Mouse (Mus musculus) hindbrain, postnatal 0 days (tissue): ENCODE measurements around the gene Slc5a10. TPM values are rescaled to one million over a fixed set of nuclear protein-coding genes. Genes with fewer than 3 reads are reported as not detected.

Source experiments
- ATAC-seq: fragments of 200-750 bp; cut with Nextera tagmentation; 2 replicates; pipeline ENCODE4 v1.8.0; 2017; ENCODE audit warnings: mild to moderate bottlenecking, moderate TSS enrichment, moderate library complexity
- DNase-seq: peaks from one replicate; pipeline ENCODE4 v3.0.0-alpha.2; 2015; ENCODE audit warnings: low spot score
- H3K27ac ChIP-seq: fragments of 300-500 bp; sonication (generic); 2 replicates; pipeline ENCODE4 v1.5.1; 2014; ENCODE audit warnings: mild to moderate bottlenecking
- H3K27me3 ChIP-seq: fragments of 300-500 bp; sonication (generic); 2 replicates; pipeline ENCODE4 v1.6.1; 2014; ENCODE audit warnings: low read length, mixed read lengths; ENCODE audit not compliant: insufficient read depth
- H3K36me3 ChIP-seq: fragments of 300-500 bp; sonication (generic); 2 replicates; pipeline ENCODE4 v1.6.1; 2014; ENCODE audit warnings: low read length, mixed read lengths; ENCODE audit not compliant: insufficient read depth
- H3K4me1 ChIP-seq: fragments of 300-500 bp; sonication (generic); 2 replicates; pipeline ENCODE4 v1.6.1; 2014; ENCODE audit warnings: antibody characterized with exemption, low read length, mixed read lengths; ENCODE audit not compliant: insufficient read depth
- H3K4me2 ChIP-seq: fragments of 300-500 bp; sonication (generic); 2 replicates; pipeline ENCODE4 v1.6.1; 2014; ENCODE audit warnings: low read depth, mild to moderate bottlenecking, low read length, moderate library complexity, mixed read lengths
- H3K4me3 ChIP-seq: fragments of 300-500 bp; sonication (generic); 2 replicates; pipeline ENCODE4 v1.5.1; 2014; ENCODE audit warnings: low read length
- H3K9ac ChIP-seq: fragments of 300-500 bp; sonication (generic); replicated peaks from 2 replicates; pipeline ENCODE4 v1.6.1; 2014; ENCODE audit warnings: mild to moderate bottlenecking, low read length, moderate library complexity, mixed read lengths
- H3K9me3 ChIP-seq: fragments of 300-500 bp; sonication (generic); 2 replicates; pipeline ENCODE4 v1.6.1; 2016; ENCODE audit warnings: low read length, mixed read lengths
- CTCF ChIP-seq: IDR thresholded peaks from 2 replicates; pipeline ENCODE4 v1.5.1; 2016; ENCODE audit warnings: antibody characterized with exemption, control low read depth, low read depth
- WGBS: fragments of 180-500 bp; shearing (Covaris S2); extraction: QIAGEN DNeasy Blood & Tissue Kit; methylation state at CpG from one replicate; pipeline ENCODE4 v1.1.7; 2014; 5-methylcytosine and 5-hydroxymethylcytosine counted together
- polyA plus RNA-seq: library from polyadenylated mRNA; unstranded; fragments of >200 nt; fragmentation: Nextera tagmentation; extraction: Ambion mirVana; gene quantifications from 2 replicates; pipeline ENCODE4 v1.2.1, GENCODE M21; 2015
- total RNA-seq: library from RNA; depleted of rRNA; stranded (reverse); fragments of >200 nt; gene quantifications from 2 replicates; pipeline ENCODE4 v1.2.3, GENCODE M21; 2014

The Slc5a10 gene
- total and polyA plus RNA-seq, 2 experiments from 2014 or later: 0.19 to 0.21 TPM

- TF ChIP-seq CTCF: no peak
- DNase-seq (no peak), ATAC-seq (no peak)
- no peak overlapping the region for H3K4me3 ChIP-seq
- H3K9me3 ChIP-seq: no peaks in the 10 kb centered on the region
- H3K4me1 ChIP-seq: no peaks in the 10 kb centered on the region
- no peak overlapping the region for H3K4me2 ChIP-seq
- no peak overlapping the region for H3K27ac ChIP-seq
- no peak overlapping the region for H3K9ac ChIP-seq
- 88% methylated on average over 4 of the region's 4 CpGs for WGBS
- H3K27me3 ChIP-seq: no peaks in the 10 kb centered on the region
- no peaks in the 10 kb centered on the region for H3K36me3 ChIP-seq
Observed at GRCm38 (mm10) chr11:61665401-61665800, 55.2 kb downstream of the Slc5a10 start.

- TF ChIP-seq CTCF: no peak
- peaks cover 11% of the 10 kb centered on the region; the same call in 1 of the 2 replicates for H3K4me1 ChIP-seq
- DNase-seq: no peak
- no peak overlapping the region for H3K9ac ChIP-seq
- H3K4me2 ChIP-seq: no peak overlapping the region
- no peak for ATAC-seq
- H3K4me3 ChIP-seq: no peak overlapping the region
- H3K9me3 ChIP-seq: no peaks in the 10 kb centered on the region
- no peak overlapping the region for H3K27ac ChIP-seq
- H3K36me3 ChIP-seq: no peaks in the 10 kb centered on the region
- WGBS: 92% methylated on average over 5 of the region's 5 CpGs
- no peaks in the 10 kb centered on the region for H3K27me3 ChIP-seq
Observed at GRCm38 (mm10) chr11:61662189-61662588, 58.4 kb downstream of the Slc5a10 start.

DNA sequence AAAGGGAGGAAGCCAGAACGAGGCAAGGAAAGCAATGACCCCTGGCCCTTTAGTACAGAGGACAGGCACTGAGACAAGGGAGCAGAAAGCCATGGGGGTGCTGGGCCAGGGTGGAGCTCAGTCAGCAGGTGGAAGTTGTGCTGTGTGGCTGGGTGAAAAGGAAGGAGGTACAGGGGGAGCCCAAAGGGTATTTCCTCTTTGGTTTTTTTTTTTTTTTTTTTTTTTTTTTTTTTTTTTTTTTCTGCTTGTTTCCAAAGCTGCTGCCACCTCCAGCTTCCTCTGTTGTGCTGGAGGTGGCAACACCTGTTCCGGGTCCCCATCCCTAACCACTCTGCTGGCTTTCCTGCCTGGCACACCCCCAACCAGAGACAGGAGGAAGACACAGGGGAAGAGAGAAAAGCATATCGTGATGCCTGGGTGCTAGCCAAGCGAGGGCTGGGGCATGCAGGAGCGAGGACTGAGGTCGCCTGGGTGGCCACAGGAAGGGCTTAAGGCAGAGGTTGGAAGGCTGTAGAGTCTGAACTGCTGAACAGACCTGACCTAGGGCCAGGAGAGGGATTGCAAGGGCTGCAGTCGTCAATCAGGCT is 59.7 kb downstream of the Slc5a10 start:
- H3K36me3 ChIP-seq: no peaks in the 10 kb centered on the region
- H3K27me3 ChIP-seq: no peaks in the 10 kb centered on the region
- no peak overlapping the region for H3K4me2 ChIP-seq
- H3K9ac ChIP-seq: no peak overlapping the region
- no peak for TF ChIP-seq CTCF
- WGBS: 75% methylated on average over 7 of the region's 7 CpGs
- ATAC-seq (no peak), DNase-seq (no peak)
- no peak overlapping the region for H3K27ac ChIP-seq
- no peak overlapping the region for H3K4me3 ChIP-seq
- H3K4me1 ChIP-seq: peaks cover 11% of the 10 kb centered on the region; the same call in 1 of the 2 replicates
- no peaks in the 10 kb centered on the region for H3K9me3 ChIP-seq

DNA sequence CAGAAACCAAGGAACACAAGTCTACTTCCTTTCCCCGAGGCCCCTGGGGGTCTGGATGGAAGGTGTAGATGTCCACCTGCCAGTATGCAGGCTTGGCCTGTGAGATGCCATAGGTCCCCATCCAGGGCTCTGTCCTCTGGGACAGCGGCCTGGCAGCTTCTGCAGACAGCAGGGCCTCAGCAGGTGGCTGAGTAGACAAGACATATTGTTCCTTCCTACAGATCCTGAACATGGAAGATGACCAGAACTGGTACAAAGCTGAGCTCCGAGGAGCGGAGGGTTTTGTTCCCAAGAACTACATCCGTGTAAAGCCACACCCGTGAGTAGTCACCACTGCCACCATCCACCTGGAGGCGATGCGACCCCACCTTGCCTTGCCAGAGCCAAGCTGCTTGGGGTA is 60.6 kb downstream of the Slc5a10 start:
- H3K4me1 ChIP-seq: peaks cover 11% of the 10 kb centered on the region; the same call in 1 of the 2 replicates
- no peak overlapping the region for H3K9ac ChIP-seq
- H3K27ac ChIP-seq: no peak overlapping the region
- H3K9me3 ChIP-seq: no peaks in the 10 kb centered on the region
- ATAC-seq (no peak), DNase-seq (no peak)
- no peak overlapping the region for H3K4me2 ChIP-seq
- WGBS: 82% methylated on average over 8 of the region's 8 CpGs
- H3K27me3 ChIP-seq: no peaks in the 10 kb centered on the region
- no peak for TF ChIP-seq CTCF
- H3K36me3 ChIP-seq: no peaks in the 10 kb centered on the region
- no peak overlapping the region for H3K4me3 ChIP-seq

DNA sequence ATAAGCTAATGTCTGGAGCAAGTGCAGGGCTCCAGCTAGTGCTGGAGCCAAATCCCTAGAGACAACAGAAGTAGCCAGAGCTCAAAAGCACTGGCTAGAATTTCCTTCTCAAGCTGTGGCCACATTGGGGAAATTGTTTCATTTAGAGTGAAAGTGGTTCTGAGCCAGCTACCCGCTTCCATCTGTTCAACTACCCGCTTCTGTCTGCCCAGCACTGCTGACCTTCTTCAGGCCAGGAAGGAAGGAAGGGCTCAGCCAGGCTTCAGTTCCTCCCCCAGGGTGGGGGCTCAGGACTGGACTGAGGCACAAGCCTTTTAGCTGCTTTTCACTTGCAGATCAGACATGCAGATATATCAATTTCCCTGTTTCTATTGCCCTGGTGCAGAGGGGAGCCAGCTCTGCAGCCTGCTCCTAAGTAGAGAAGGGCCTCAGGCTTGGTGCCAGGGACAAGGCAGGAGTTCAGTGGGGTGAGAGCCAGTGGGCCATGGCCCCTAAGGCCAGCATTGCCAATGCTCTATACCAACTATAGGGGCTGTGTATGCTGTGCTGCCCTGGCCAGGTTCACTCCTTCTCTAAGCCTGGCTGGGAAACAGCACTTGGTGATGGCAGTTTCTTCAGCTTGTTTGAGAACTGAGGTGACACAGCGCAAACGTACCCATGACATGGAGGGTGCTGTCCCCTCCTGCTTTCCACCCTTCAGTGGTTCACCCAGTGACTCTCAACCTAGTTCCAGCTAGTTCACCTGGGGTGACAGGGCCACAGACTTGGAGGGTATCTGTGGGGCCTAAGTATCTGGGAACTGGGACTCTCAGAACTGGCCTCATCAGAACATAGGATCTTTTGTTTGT is 61.4 kb downstream of the Slc5a10 start:
- WGBS: 72% methylated on average over 4 of the region's 4 CpGs
- TF ChIP-seq CTCF: no peak
- no peaks in the 10 kb centered on the region for H3K9me3 ChIP-seq
- no peak overlapping the region for H3K27ac ChIP-seq
- no peak overlapping the region for H3K9ac ChIP-seq
- H3K36me3 ChIP-seq: no peaks in the 10 kb centered on the region
- ATAC-seq: no peak
- peak; percentile 42 for DNase-seq
- peaks cover 11% of the 10 kb centered on the region; the same call in 1 of the 2 replicates for H3K4me1 ChIP-seq
- H3K4me3 ChIP-seq: no peak overlapping the region
- no peaks in the 10 kb centered on the region for H3K27me3 ChIP-seq
- no peak overlapping the region for H3K4me2 ChIP-seq

GRCm38 (mm10) chr11:61658360-61658922 is 62.2 kb downstream of the Slc5a10 start:
- DNase-seq (no peak), ATAC-seq (no peak)
- peaks cover 11% of the 10 kb centered on the region; the same call in 1 of the 2 replicates for H3K4me1 ChIP-seq
- no peak for TF ChIP-seq CTCF
- no peaks in the 10 kb centered on the region for H3K27me3 ChIP-seq
- H3K4me3 ChIP-seq: no peak overlapping the region
- no peak overlapping the region for H3K27ac ChIP-seq
- H3K9ac ChIP-seq: no peak overlapping the region
- no peaks in the 10 kb centered on the region for H3K36me3 ChIP-seq
- no peaks in the 10 kb centered on the region for H3K9me3 ChIP-seq
- no peak overlapping the region for H3K4me2 ChIP-seq
- 90% methylated on average over 3 of the region's 3 CpGs for WGBS
